Mouse (Mus musculus) liver, postnatal 0 days (tissue): Measurements from ENCODE around the gene Hspg2. TPM values are rescaled to one million over a fixed set of nuclear protein-coding genes. Genes with fewer than 3 reads are reported as not detected.

Experiments used
- ATAC-seq: fragments of 200-750 bp; cut with Nextera tagmentation; 2 replicates; pipeline ENCODE4 v1.8.0; 2017; ENCODE audit warnings: mild to moderate bottlenecking, moderate library complexity
- DNase-seq: peaks from one replicate; pipeline ENCODE4 v3.0.0-alpha.2; 2016
- H3K27ac ChIP-seq: fragments of 300-500 bp; sonication (generic); 2 replicates; pipeline ENCODE4 v1.5.1; 2014; ENCODE audit warnings: antibody characterized with exemption, moderate library complexity, mild to moderate bottlenecking, low read depth
- H3K27me3 ChIP-seq: fragments of 300-500 bp; sonication (generic); 2 replicates; pipeline ENCODE4 v1.6.1; 2014; ENCODE audit warnings: low read length, control low read depth, mixed read lengths; ENCODE audit not compliant: insufficient read depth
- H3K36me3 ChIP-seq: fragments of 300-500 bp; sonication (generic); replicated peaks from 2 replicates; pipeline ENCODE4 v1.6.1; 2014; ENCODE audit warnings: mild to moderate bottlenecking, control low read depth, low read length, moderate library complexity, mixed read lengths; ENCODE audit not compliant: insufficient read depth
- H3K4me1 ChIP-seq: fragments of 300-500 bp; sonication (generic); 2 replicates; pipeline ENCODE4 v1.6.1; 2014; ENCODE audit warnings: antibody characterized with exemption, mild to moderate bottlenecking, control low read depth; ENCODE audit not compliant: insufficient read depth
- H3K4me2 ChIP-seq: fragments of 300-500 bp; sonication (generic); 2 replicates; pipeline ENCODE4 v1.6.1; 2014; ENCODE audit warnings: low read depth, mild to moderate bottlenecking, low read length, moderate library complexity, mixed read lengths
- H3K4me3 ChIP-seq: fragments of 300-500 bp; sonication (generic); 2 replicates; pipeline ENCODE4 v1.5.1; 2014; ENCODE audit warnings: low read depth, low read length
- H3K9ac ChIP-seq: fragments of 300-500 bp; sonication (generic); replicated peaks from 2 replicates; pipeline ENCODE4 v1.6.1; 2014; ENCODE audit warnings: mild to moderate bottlenecking, moderate library complexity
- H3K9me3 ChIP-seq: fragments of 300-500 bp; sonication (generic); 2 replicates; pipeline ENCODE4 v1.6.1; 2016; ENCODE audit warnings: mild to moderate bottlenecking, control low read depth, low read length, mixed read lengths
- CTCF ChIP-seq: sonication (generic); IDR thresholded peaks from 2 replicates; pipeline ENCODE4 v1.5.1; 2016; ENCODE audit warnings: antibody characterized with exemption, low read depth
- EP300 ChIP-seq: IDR thresholded peaks from 2 replicates; pipeline ENCODE4 v1.6.1; 2016; ENCODE audit warnings: antibody characterized with exemption, low read depth, mild to moderate bottlenecking
- whole genome bisulfite sequencing: fragments of 180-500 bp; shearing (Covaris S2); extraction: QIAGEN DNeasy Blood & Tissue Kit; methylation state at CpG from one replicate; pipeline ENCODE4 v1.1.7; 2014; ENCODE audit not compliant: insufficient replicate concordance; 5-methylcytosine and 5-hydroxymethylcytosine counted together
- polyA plus RNA-seq: library from polyadenylated mRNA; unstranded; fragments of >200 nt; fragmentation: Nextera tagmentation; extraction: Ambion mirVana; gene quantifications from 2 replicates; pipeline ENCODE4 v1.2.1, GENCODE M21; 2015

Gene Hspg2
- polyA plus RNA-seq, 1 experiment from 2014 or later = 5.1 TPM

- ATAC-seq = no peak
- TF ChIP-seq CTCF (no peak), EP300 (no peak)
- no peaks in the 10 kb centered on the region for H3K27me3 ChIP-seq
- H3K36me3 ChIP-seq = peaks cover 7% of the 10 kb centered on the region; the same call in 1 of the 2 replicates
- H3K9me3 ChIP-seq = no peaks in the 10 kb centered on the region
- 85% methylated on average over 11 of the region's 11 CpGs for WGBS
- H3K27ac ChIP-seq = no peak overlapping the region
- H3K9ac ChIP-seq = no peak overlapping the region
- no peaks in the 10 kb centered on the region; the same call in 1 of the 2 replicates for H3K4me1 ChIP-seq
- DNase-seq = no peak
- H3K4me3 ChIP-seq = no peak overlapping the region
- no peak overlapping the region for H3K4me2 ChIP-seq
Observed at GRCm38 (mm10) chr4:137521966-137522365, 53.4 kb downstream of the Hspg2 start.

DNA sequence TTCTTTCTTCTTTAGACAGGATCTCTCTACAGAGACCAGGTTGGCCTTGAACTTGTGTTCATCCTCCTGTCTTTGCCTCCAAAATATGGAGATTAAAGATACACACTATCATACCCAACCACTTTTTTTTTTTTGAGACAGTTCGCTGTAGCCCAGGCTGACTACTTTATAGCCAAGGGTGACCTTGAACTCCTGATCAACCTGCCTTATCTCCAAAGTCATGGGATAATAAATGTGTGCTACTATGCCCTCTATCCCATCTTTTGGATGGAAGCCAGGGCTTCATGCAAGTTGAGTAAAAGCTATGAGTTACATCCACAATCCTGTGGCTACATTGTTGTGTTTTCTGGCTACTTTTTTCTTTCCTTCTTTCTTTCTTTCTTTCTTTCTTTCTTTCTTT lies 56.9 kb downstream of the Hspg2 start:
- no peak overlapping the region for H3K4me3 ChIP-seq
- no peak overlapping the region for H3K4me2 ChIP-seq
- no peak overlapping the region for H3K9ac ChIP-seq
- ATAC-seq = no peak
- H3K36me3 ChIP-seq = peaks cover 4% of the 10 kb centered on the region; the same call in 1 of the 2 replicates
- no peaks in the 10 kb centered on the region for H3K27me3 ChIP-seq
- no peaks in the 10 kb centered on the region; the same call in 1 of the 2 replicates for H3K4me1 ChIP-seq
- no peak for TF ChIP-seq CTCF
- no peak for TF ChIP-seq EP300
- H3K27ac ChIP-seq = no peak overlapping the region
- 84% methylated on average over 1 of the region's 1 CpGs for WGBS
- no peaks in the 10 kb centered on the region for H3K9me3 ChIP-seq
- DNase-seq = no peak

GRCm38 (mm10) chr4:137527368-137527767 lies 58.8 kb downstream of the Hspg2 start:
- H3K36me3 ChIP-seq = peaks cover 4% of the 10 kb centered on the region; the same call in 1 of the 2 replicates
- WGBS = 56% methylated on average over 4 of the region's 4 CpGs
- no peaks in the 10 kb centered on the region for H3K9me3 ChIP-seq
- TF ChIP-seq EP300 (no peak), CTCF (no peak)
- H3K4me1 ChIP-seq = no peaks in the 10 kb centered on the region; the same call in 1 of the 2 replicates
- H3K27ac ChIP-seq = peak overlapping the region; percentile 35; the same call in 1 of the 2 replicates
- no peaks in the 10 kb centered on the region for H3K27me3 ChIP-seq
- no peak overlapping the region for H3K4me3 ChIP-seq
- peak; percentile 95 for ATAC-seq
- H3K9ac ChIP-seq = no peak overlapping the region
- peak; percentile 84 for DNase-seq
- H3K4me2 ChIP-seq = no peak overlapping the region

- no peak overlapping the region for H3K4me3 ChIP-seq
- TF ChIP-seq CTCF (no peak), EP300 (no peak)
- DNase-seq = no peak
- no peaks in the 10 kb centered on the region for H3K9me3 ChIP-seq
- 73% methylated on average over 6 of the region's 6 CpGs for WGBS
- H3K36me3 ChIP-seq = no peaks in the 10 kb centered on the region; the same call in 1 of the 2 replicates
- no peaks in the 10 kb centered on the region for H3K27me3 ChIP-seq
- H3K4me2 ChIP-seq = no peak overlapping the region
- H3K9ac ChIP-seq = no peak overlapping the region
- no peaks in the 10 kb centered on the region; the same call in 1 of the 2 replicates for H3K4me1 ChIP-seq
- H3K27ac ChIP-seq = peak overlapping the region; percentile 35; the same call in 1 of the 2 replicates
- ATAC-seq = peak; percentile 13; the same call in 1 of the 2 replicates
Observed at GRCm38 (mm10) chr4:137527872-137528271, 59.3 kb downstream of the Hspg2 start.

DNA sequence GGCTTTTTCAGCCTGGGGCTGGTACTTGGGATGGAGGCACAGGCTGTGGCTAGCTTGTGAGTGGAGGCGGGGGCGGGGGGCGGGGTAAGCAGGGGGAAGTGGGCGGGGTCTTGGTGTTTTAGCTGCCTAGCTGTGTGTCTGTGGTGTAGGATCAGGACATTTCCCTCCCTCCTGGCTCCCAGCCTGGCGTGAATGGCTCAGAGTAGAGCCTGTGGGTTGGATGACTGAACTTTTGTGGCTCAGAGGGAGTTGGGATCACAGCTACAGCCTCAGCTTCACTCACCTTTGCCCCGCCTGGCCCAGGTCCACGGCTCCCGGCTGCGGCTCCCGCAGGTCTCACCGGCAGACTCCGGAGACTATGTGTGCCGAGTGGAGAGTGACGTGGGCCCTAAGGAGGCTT lies 71.8 kb downstream of the Hspg2 start:
- Histone ChIP-seq H3K9me3 (no peaks in the 10 kb centered on the region), H3K27ac (0 out of 2 replicates have a peak overlapping the region, but pooled peaks have one; percentile 7), H3K36me3 (peaks cover 13% of the 10 kb centered on the region), H3K9ac (no peak overlapping the region), H3K4me1 (0 out of 2 replicates have a peak, but pooled peaks cover 2% of the 10 kb centered on the region), H3K4me2 (no peak overlapping the region), H3K4me3 (no peak overlapping the region), H3K27me3 (no peaks in the 10 kb centered on the region)
- 48% methylated on average over 12 of the region's 14 CpGs for WGBS
- DNase-seq (peak; percentile 77), ATAC-seq (peak; percentile 93)
- TF ChIP-seq EP300 (no peak), CTCF (no peak)

- 0 out of 2 replicates have a peak, but pooled peaks cover 2% of the 10 kb centered on the region for H3K4me1 ChIP-seq
- H3K36me3 ChIP-seq = peaks cover 11% of the 10 kb centered on the region; the same call in 1 of the 2 replicates
- H3K4me2 ChIP-seq = no peak overlapping the region
- 63% methylated on average over 10 of the region's 10 CpGs for WGBS
- no peak overlapping the region for H3K27ac ChIP-seq
- H3K4me3 ChIP-seq = no peak overlapping the region
- ATAC-seq = no peak
- no peak for DNase-seq
- H3K9ac ChIP-seq = no peak overlapping the region
- H3K27me3 ChIP-seq = no peaks in the 10 kb centered on the region
- TF ChIP-seq CTCF = no peak
- TF ChIP-seq EP300 = no peak
- H3K9me3 ChIP-seq = no peaks in the 10 kb centered on the region
Observed at GRCm38 (mm10) chr4:137542968-137543367, 74.4 kb downstream of the Hspg2 start.
